Mouse (Mus musculus): ENCODE data around the gene Zpbp2. TPM values are rescaled to one million over a fixed set of nuclear protein-coding genes. Genes with fewer than 3 reads are reported as not detected.

Gene Zpbp2
- polyA plus RNA-seq, 1 experiment, result 0.34 TPM

- 60% methylated on average over 16 of the region's 16 CpGs for WGBS
Measured at GRCm38 (mm10) chr11:98580301-98581121, 29.6 kb downstream of the Zpbp2 start.

GRCm38 (mm10) chr11:98581286-98582029 lies 30.6 kb downstream of the Zpbp2 start:
- DNase-seq, result no peak
- Histone ChIP-seq H3K4me1 (ENCODE audit: control insufficient read depth, insufficient read depth, low read length) (0 out of 2 replicates have a peak, but pooled peaks cover 4% of the 10 kb centered on the region), H3K4me3 (replicated peaks; ENCODE audit: extremely low read depth, low read depth, low read length) (no peak overlapping the region)
- 70% methylated on average over 17 of the region's 17 CpGs for WGBS
- TF ChIP-seq CTCF (IDR thresholded peaks at IDR 0.05; ENCODE audit: insufficient read depth, low read length) (no peak), POLR2A (IDR thresholded peaks at IDR 0.05; ENCODE audit: borderline replicate concordance, extremely low read depth, low read depth, low read length) (no peak)

More at GRCm38 (mm10) chr11:98580301-98581121, 29.6 kb downstream of the Zpbp2 start:
- Histone ChIP-seq H3K4me1 (ENCODE audit: control insufficient read depth, insufficient read depth, low read length) (no peaks in the 10 kb centered on the region), H3K4me3 (replicated peaks; ENCODE audit: extremely low read depth, low read depth, low read length) (no peak overlapping the region)
- no peak for DNase-seq
- TF ChIP-seq POLR2A (IDR thresholded peaks at IDR 0.05; ENCODE audit: borderline replicate concordance, extremely low read depth, low read depth, low read length), result no peak
- no peak for TF ChIP-seq CTCF (IDR thresholded peaks at IDR 0.05; ENCODE audit: insufficient read depth, low read length)

- 80% methylated on average over 8 of the region's 8 CpGs for WGBS
- Histone ChIP-seq H3K4me1 (ENCODE audit: control insufficient read depth, insufficient read depth, low read length) (0 out of 2 replicates have a peak, but pooled peaks cover 5% of the 10 kb centered on the region), H3K4me3 (replicated peaks; ENCODE audit: extremely low read depth, low read depth, low read length) (no peak overlapping the region)
- no peak for DNase-seq
- TF ChIP-seq POLR2A (IDR thresholded peaks at IDR 0.05; ENCODE audit: borderline replicate concordance, extremely low read depth, low read depth, low read length) (no peak), CTCF (IDR thresholded peaks at IDR 0.05; ENCODE audit: insufficient read depth, low read length) (no peak)
Measured at GRCm38 (mm10) chr11:98582030-98582388, 31.1 kb downstream of the Zpbp2 start.

- no peak for TF ChIP-seq POLR2A (IDR thresholded peaks at IDR 0.05; ENCODE audit: borderline replicate concordance, extremely low read depth, low read depth, low read length)
- no peak for TF ChIP-seq CTCF (IDR thresholded peaks at IDR 0.05; ENCODE audit: insufficient read depth, low read length)
- Histone ChIP-seq H3K4me1 (ENCODE audit: control insufficient read depth, insufficient read depth, low read length) (peaks cover 7% of the 10 kb centered on the region; the same call in 1 of the 2 replicates), H3K4me3 (replicated peaks; ENCODE audit: extremely low read depth, low read depth, low read length) (no peak overlapping the region)
- WGBS, result 83% methylated on average over 12 of the region's 12 CpGs
- no peak for DNase-seq
Measured at GRCm38 (mm10) chr11:98582551-98583264, 31.8 kb downstream of the Zpbp2 start.

GRCm38 (mm10) chr11:98583265-98583552 lies 32.3 kb downstream of the Zpbp2 start:
- 96% methylated on average over 3 of the region's 3 CpGs for WGBS
- TF ChIP-seq POLR2A (IDR thresholded peaks at IDR 0.05; ENCODE audit: borderline replicate concordance, extremely low read depth, low read depth, low read length), result no peak
- TF ChIP-seq CTCF (IDR thresholded peaks at IDR 0.05; ENCODE audit: insufficient read depth, low read length), result no peak
- Histone ChIP-seq H3K4me3 (replicated peaks; ENCODE audit: extremely low read depth, low read depth, low read length) (no peak overlapping the region), H3K4me1 (ENCODE audit: control insufficient read depth, insufficient read depth, low read length) (peaks cover 8% of the 10 kb centered on the region; the same call in 1 of the 2 replicates)
- no peak for DNase-seq

- WGBS, result 35% methylated on average over 3 of the region's 3 CpGs
- TF ChIP-seq POLR2A (IDR thresholded peaks at IDR 0.05; ENCODE audit: borderline replicate concordance, extremely low read depth, low read depth, low read length), result no peak
- TF ChIP-seq CTCF (IDR thresholded peaks at IDR 0.05; ENCODE audit: insufficient read depth, low read length), result no peak
- no peak overlapping the region for H3K4me3 ChIP-seq (replicated peaks; ENCODE audit: extremely low read depth, low read depth, low read length)
- no peak for DNase-seq
- peaks cover 8% of the 10 kb centered on the region; the same call in 1 of the 2 replicates for H3K4me1 ChIP-seq (ENCODE audit: control insufficient read depth, insufficient read depth, low read length)
Measured at GRCm38 (mm10) chr11:98583571-98583970, 32.7 kb downstream of the Zpbp2 start.

- Histone ChIP-seq H3K4me3 (replicated peaks; ENCODE audit: extremely low read depth, low read depth, low read length) (no peak overlapping the region), H3K4me1 (ENCODE audit: control insufficient read depth, insufficient read depth, low read length) (peaks cover 8% of the 10 kb centered on the region; the same call in 1 of the 2 replicates)
- TF ChIP-seq POLR2A (IDR thresholded peaks at IDR 0.05; ENCODE audit: borderline replicate concordance, extremely low read depth, low read depth, low read length) (no peak), CTCF (IDR thresholded peaks at IDR 0.05; ENCODE audit: insufficient read depth, low read length) (no peak)
- DNase-seq, result no peak
- 43% methylated on average over 1 of the region's 1 CpGs for WGBS
Measured at GRCm38 (mm10) chr11:98584146-98584545, 33.2 kb downstream of the Zpbp2 start.

GRCm38 (mm10) chr11:98584629-98585177 lies 33.8 kb downstream of the Zpbp2 start:
- no peak for DNase-seq
- Histone ChIP-seq H3K4me3 (replicated peaks; ENCODE audit: extremely low read depth, low read depth, low read length) (no peak overlapping the region), H3K4me1 (ENCODE audit: control insufficient read depth, insufficient read depth, low read length) (peaks cover 8% of the 10 kb centered on the region; the same call in 1 of the 2 replicates)
- TF ChIP-seq CTCF (IDR thresholded peaks at IDR 0.05; ENCODE audit: insufficient read depth, low read length) (no peak), POLR2A (IDR thresholded peaks at IDR 0.05; ENCODE audit: borderline replicate concordance, extremely low read depth, low read depth, low read length) (no peak)
- WGBS, result 87% methylated on average over 6 of the region's 6 CpGs

All from lung, adult 2 months (tissue).